Mouse (Mus musculus) megakaryocyte, adult 5-6 weeks (primary cell): Measurements from ENCODE around the gene Dscam. TPM values are rescaled to one million over a fixed set of nuclear protein-coding genes. Genes with fewer than 3 reads are reported as not detected.
A peak's percentile ranks its signal among the peaks of the same experiment; 100 is the strongest.
"Not testable (repeated sequence)": the region's sequence is repeated elsewhere in the genome, so short reads cannot be mapped to it uniquely, and the experiment has no call there.

Experiments
- ATAC-seq: 2 replicates; pipeline ENCODE4 v1.8.0; 2016; ENCODE audit warnings: mild to moderate bottlenecking, inconsistent platforms; ENCODE audit not compliant: poor library complexity, severe bottlenecking
- total RNA-seq, 2 experiments: library from RNA; stranded (forward) in 1 of 2; stranded (reverse) in 1 of 2; fragments of 153-499, 151-499 nt in 1 of 2; fragments of 221-1000, 200-1000 nt in 1 of 2; gene quantifications; 2 replicates each; pipeline versions ENCODE4 v1.2.3 to v1.2.4; 2015 to 2017

Dscam gene
- total RNA-seq, 2 experiments from 2014 or later, result 0.04 to 0.16 TPM

- ATAC-seq, result no peak
These were observed 269.1 kb downstream of the Dscam start for GRCm38 (mm10) chr16:96901234-96902014.

- ATAC-seq, result no peak
These were observed 271.2 kb downstream of the Dscam start for GRCm38 (mm10) chr16:96899329-96899728.

GRCm38 (mm10) chr16:96896510-96897133 lies 273.9 kb downstream of the Dscam start:
- ATAC-seq, result peak; percentile 41; the same call in 1 of the 2 replicates

- ATAC-seq, result no peak
These were observed 282.5 kb downstream of the Dscam start for GRCm38 (mm10) chr16:96888036-96888435.

GRCm38 (mm10) chr16:96885817-96886216 lies 284.7 kb downstream of the Dscam start:
- no peak for ATAC-seq

GRCm38 (mm10) chr16:96884590-96884989 lies 286.0 kb downstream of the Dscam start:
- ATAC-seq, result not testable (repeated sequence)

GRCm38 (mm10) chr16:96877271-96877670 lies 293.3 kb downstream of the Dscam start:
- ATAC-seq, result no peak

GRCm38 (mm10) chr16:96872799-96873198 lies 297.8 kb downstream of the Dscam start:
- ATAC-seq, result no peak

GRCm38 (mm10) chr16:96857571-96857970 lies 313.0 kb downstream of the Dscam start:
- ATAC-seq, result no peak

- ATAC-seq, result no peak
These were observed 315.5 kb downstream of the Dscam start for GRCm38 (mm10) chr16:96855060-96855459.

GRCm38 (mm10) chr16:96852383-96852782 lies 318.2 kb downstream of the Dscam start:
- ATAC-seq, result peak; percentile 64

- ATAC-seq, result no peak
These were observed 321.6 kb downstream of the Dscam start for GRCm38 (mm10) chr16:96848916-96849315.

GRCm38 (mm10) chr16:96846585-96846984 lies 324.0 kb downstream of the Dscam start:
- no peak for ATAC-seq

GRCm38 (mm10) chr16:96846113-96846512 lies 324.4 kb downstream of the Dscam start:
- no peak for ATAC-seq

GRCm38 (mm10) chr16:96845475-96846098 lies 325.0 kb downstream of the Dscam start:
- ATAC-seq, result no peak

- ATAC-seq, result no peak
These were observed 326.7 kb downstream of the Dscam start for GRCm38 (mm10) chr16:96843691-96844400.

- ATAC-seq, result peak; percentile 72
These were observed 327.7 kb downstream of the Dscam start for GRCm38 (mm10) chr16:96842829-96843360.

GRCm38 (mm10) chr16:96819649-96820048 lies 350.9 kb downstream of the Dscam start:
- ATAC-seq, result peak; percentile 88

GRCm38 (mm10) chr16:96806298-96806697 lies 364.3 kb downstream of the Dscam start:
- no peak for ATAC-seq

- no peak for ATAC-seq
These were observed 367.9 kb downstream of the Dscam start for GRCm38 (mm10) chr16:96802636-96803035.
